Mouse (Mus musculus) liver, postnatal 0 days (tissue): ENCODE measurements at regions not wholly inside any gene's neighbourhood (a gene's known extent, or its start where the extent isn't known, plus 50 kb on each side); places are given as distances from the start of the nearest gene placed in this dataset.
A peak's percentile ranks its signal among the peaks of the same experiment; 100 is the strongest.

Experiments used
- ATAC-seq: fragments of 200-750 bp; cut with Nextera tagmentation; 2 replicates; pipeline ENCODE4 v1.8.0; 2017; ENCODE audit warnings: mild to moderate bottlenecking, moderate library complexity
- DNase-seq: peaks from one replicate; pipeline ENCODE4 v3.0.0-alpha.2; 2016
- H3K27ac ChIP-seq: fragments of 300-500 bp; sonication (generic); 2 replicates; pipeline ENCODE4 v1.5.1; 2014; ENCODE audit warnings: antibody characterized with exemption, moderate library complexity, mild to moderate bottlenecking, low read depth
- H3K27me3 ChIP-seq: fragments of 300-500 bp; sonication (generic); 2 replicates; pipeline ENCODE4 v1.6.1; 2014; ENCODE audit warnings: low read length, control low read depth, mixed read lengths; ENCODE audit not compliant: insufficient read depth
- H3K36me3 ChIP-seq: fragments of 300-500 bp; sonication (generic); replicated peaks from 2 replicates; pipeline ENCODE4 v1.6.1; 2014; ENCODE audit warnings: mild to moderate bottlenecking, control low read depth, low read length, moderate library complexity, mixed read lengths; ENCODE audit not compliant: insufficient read depth
- H3K4me1 ChIP-seq: fragments of 300-500 bp; sonication (generic); 2 replicates; pipeline ENCODE4 v1.6.1; 2014; ENCODE audit warnings: antibody characterized with exemption, mild to moderate bottlenecking, control low read depth; ENCODE audit not compliant: insufficient read depth
- H3K4me2 ChIP-seq: fragments of 300-500 bp; sonication (generic); 2 replicates; pipeline ENCODE4 v1.6.1; 2014; ENCODE audit warnings: low read depth, mild to moderate bottlenecking, low read length, moderate library complexity, mixed read lengths
- H3K4me3 ChIP-seq: fragments of 300-500 bp; sonication (generic); 2 replicates; pipeline ENCODE4 v1.5.1; 2014; ENCODE audit warnings: low read depth, low read length
- H3K9ac ChIP-seq: fragments of 300-500 bp; sonication (generic); replicated peaks from 2 replicates; pipeline ENCODE4 v1.6.1; 2014; ENCODE audit warnings: mild to moderate bottlenecking, moderate library complexity
- H3K9me3 ChIP-seq: fragments of 300-500 bp; sonication (generic); 2 replicates; pipeline ENCODE4 v1.6.1; 2016; ENCODE audit warnings: mild to moderate bottlenecking, control low read depth, low read length, mixed read lengths
- CTCF ChIP-seq: sonication (generic); IDR thresholded peaks from 2 replicates; pipeline ENCODE4 v1.5.1; 2016; ENCODE audit warnings: antibody characterized with exemption, low read depth
- EP300 ChIP-seq: IDR thresholded peaks from 2 replicates; pipeline ENCODE4 v1.6.1; 2016; ENCODE audit warnings: antibody characterized with exemption, low read depth, mild to moderate bottlenecking
- WGBS: fragments of 180-500 bp; shearing (Covaris S2); extraction: QIAGEN DNeasy Blood & Tissue Kit; methylation state at CpG from one replicate; pipeline ENCODE4 v1.1.7; 2014; ENCODE audit not compliant: insufficient replicate concordance; 5-methylcytosine and 5-hydroxymethylcytosine counted together

DNA sequence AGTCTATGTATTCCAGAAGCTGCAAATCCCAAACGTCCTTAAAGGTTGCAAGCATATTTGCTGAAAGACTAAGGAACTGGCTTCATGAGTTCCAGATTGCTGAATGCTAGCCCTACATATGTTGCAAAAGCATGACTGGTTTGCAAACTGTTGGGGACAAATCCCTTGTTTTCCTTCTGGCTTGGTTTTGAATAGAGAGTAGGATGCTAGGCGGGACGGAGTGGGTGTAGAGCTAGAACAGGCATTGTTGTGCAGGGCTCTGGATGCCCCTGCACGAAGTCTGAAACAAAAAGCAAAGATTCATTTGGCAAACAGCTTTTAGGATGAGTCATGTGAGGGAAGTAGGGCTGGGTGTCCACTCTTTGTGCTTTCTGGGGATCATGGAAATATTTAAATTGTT lies 500.9 kb upstream of the Cnksr2 start:
- DNase-seq, result no peak
- no peak overlapping the region for H3K4me3 ChIP-seq
- H3K9ac ChIP-seq, result no peak overlapping the region
- no peaks in the 10 kb centered on the region for H3K36me3 ChIP-seq
- WGBS, result 52% methylated on average over 4 of the region's 4 CpGs
- no peak overlapping the region for H3K27ac ChIP-seq
- no peaks in the 10 kb centered on the region for H3K4me1 ChIP-seq
- no peaks in the 10 kb centered on the region for H3K9me3 ChIP-seq
- H3K27me3 ChIP-seq, result no peaks in the 10 kb centered on the region
- H3K4me2 ChIP-seq, result no peak overlapping the region
- TF ChIP-seq EP300, result no peak
- TF ChIP-seq CTCF, result no peak
- ATAC-seq, result no peak

DNA sequence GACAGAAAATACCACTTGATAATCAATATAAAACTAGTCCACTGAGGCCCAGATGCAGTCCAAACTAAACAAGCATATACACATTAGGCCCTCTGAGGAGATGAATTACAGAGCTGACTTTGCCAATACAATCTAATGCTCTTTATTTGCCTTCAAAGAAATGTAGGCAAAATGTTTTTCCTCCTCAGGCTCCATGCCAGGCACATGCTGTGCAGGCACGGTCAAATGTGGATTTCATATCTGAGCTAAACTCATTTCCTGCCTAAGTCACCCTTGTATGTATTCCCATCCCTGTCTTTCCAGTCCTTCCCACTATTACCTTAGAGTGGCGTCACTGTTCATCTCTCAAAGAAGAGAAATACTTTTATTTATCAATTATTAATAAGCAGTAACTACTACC lies 534.8 kb upstream of the Cnksr2 start:
- Histone ChIP-seq H3K4me2 (no peak overlapping the region), H3K4me3 (no peak overlapping the region), H3K9me3 (no peaks in the 10 kb centered on the region), H3K4me1 (no peaks in the 10 kb centered on the region), H3K27ac (no peak overlapping the region), H3K27me3 (no peaks in the 10 kb centered on the region), H3K36me3 (no peaks in the 10 kb centered on the region), H3K9ac (no peak overlapping the region)
- TF ChIP-seq EP300 (no peak), CTCF (no peak)
- WGBS, result 67% methylated on average over 2 of the region's 2 CpGs
- ATAC-seq (no peak), DNase-seq (no peak)

DNA sequence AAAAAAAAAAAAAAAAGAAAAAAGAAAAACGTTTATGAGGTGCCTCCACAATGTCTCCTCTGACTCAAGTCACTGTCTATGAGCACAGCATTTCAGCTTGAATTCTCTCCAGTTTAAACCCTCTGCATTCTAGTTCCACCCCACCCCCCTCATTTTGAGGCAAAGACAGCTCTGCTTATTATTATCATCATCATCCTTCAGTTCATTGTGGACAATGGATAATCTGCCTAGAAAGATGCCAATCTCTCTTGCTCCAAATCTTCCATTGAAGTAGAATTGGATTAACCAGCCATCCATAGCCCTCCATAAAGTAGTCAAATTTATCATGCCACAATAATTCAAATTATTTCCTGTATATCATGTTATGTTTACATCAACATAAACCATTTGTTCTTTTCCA lies 570.0 kb upstream of the Cnksr2 start:
- H3K9me3 ChIP-seq, result no peaks in the 10 kb centered on the region
- no peaks in the 10 kb centered on the region for H3K4me1 ChIP-seq
- DNase-seq (no peak), ATAC-seq (no peak)
- no peak overlapping the region for H3K9ac ChIP-seq
- no peak overlapping the region for H3K27ac ChIP-seq
- H3K27me3 ChIP-seq, result no peaks in the 10 kb centered on the region; the same call in 1 of the 2 replicates
- H3K4me3 ChIP-seq, result no peak overlapping the region
- WGBS, result 12% methylated on average over 1 of the region's 1 CpGs
- no peaks in the 10 kb centered on the region for H3K36me3 ChIP-seq
- H3K4me2 ChIP-seq, result no peak overlapping the region
- TF ChIP-seq CTCF, result no peak
- no peak for TF ChIP-seq EP300

DNA sequence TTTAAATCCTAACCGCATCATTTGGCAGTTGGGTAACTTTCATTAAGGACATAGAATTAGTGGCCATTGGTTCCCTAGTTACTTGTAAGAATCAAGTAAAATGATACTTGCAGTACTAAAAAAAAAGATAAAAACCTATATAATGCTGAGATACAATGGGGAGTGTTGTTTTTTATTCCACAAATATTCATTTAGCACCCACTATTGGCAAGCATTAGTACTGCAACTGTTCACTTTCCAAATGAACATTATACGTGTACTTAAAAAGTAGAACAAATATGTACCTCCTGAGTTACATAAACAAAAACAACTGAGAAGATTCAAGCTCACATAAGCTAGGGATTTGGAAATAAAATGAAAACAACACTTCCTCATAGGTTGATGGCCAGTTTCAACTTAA lies 570.5 kb upstream of the Cnksr2 start:
- Histone ChIP-seq H3K36me3 (no peaks in the 10 kb centered on the region), H3K4me1 (no peaks in the 10 kb centered on the region), H3K27ac (no peak overlapping the region), H3K9me3 (no peaks in the 10 kb centered on the region), H3K9ac (no peak overlapping the region), H3K4me2 (no peak overlapping the region), H3K27me3 (no peaks in the 10 kb centered on the region; the same call in 1 of the 2 replicates), H3K4me3 (no peak overlapping the region)
- DNase-seq (no peak), ATAC-seq (no peak)
- 70% methylated on average over 2 of the region's 2 CpGs for WGBS
- TF ChIP-seq EP300, result no peak
- TF ChIP-seq CTCF, result peak; percentile 26; the same call in 1 of the 2 replicates

DNA sequence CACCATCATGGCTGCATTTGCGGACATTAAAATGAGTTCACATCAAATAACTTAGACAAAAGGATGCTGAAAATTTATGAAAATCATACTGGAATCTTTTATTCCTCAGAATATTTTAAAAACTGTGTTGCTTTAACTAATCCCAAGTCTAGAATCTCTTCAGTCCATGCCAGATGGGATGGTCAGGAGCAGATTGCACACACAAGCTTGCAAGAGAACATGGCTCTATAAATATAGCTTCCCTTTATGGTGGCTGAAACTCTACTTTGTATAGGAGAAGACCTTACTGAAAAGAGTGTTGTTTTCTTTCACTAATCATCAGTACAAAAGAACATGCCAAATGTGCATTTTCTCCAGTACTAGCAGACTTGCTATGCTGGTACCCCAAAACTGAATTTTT lies 570.9 kb upstream of the Cnksr2 start:
- DNase-seq (no peak), ATAC-seq (no peak)
- Histone ChIP-seq H3K4me1 (no peaks in the 10 kb centered on the region), H3K9me3 (no peaks in the 10 kb centered on the region), H3K36me3 (no peaks in the 10 kb centered on the region), H3K27me3 (no peaks in the 10 kb centered on the region; the same call in 1 of the 2 replicates), H3K9ac (no peak overlapping the region), H3K4me3 (no peak overlapping the region), H3K4me2 (no peak overlapping the region), H3K27ac (no peak overlapping the region)
- no peak for TF ChIP-seq CTCF
- TF ChIP-seq EP300, result no peak
- WGBS, result 82% methylated on average over 1 of the region's 1 CpGs

DNA sequence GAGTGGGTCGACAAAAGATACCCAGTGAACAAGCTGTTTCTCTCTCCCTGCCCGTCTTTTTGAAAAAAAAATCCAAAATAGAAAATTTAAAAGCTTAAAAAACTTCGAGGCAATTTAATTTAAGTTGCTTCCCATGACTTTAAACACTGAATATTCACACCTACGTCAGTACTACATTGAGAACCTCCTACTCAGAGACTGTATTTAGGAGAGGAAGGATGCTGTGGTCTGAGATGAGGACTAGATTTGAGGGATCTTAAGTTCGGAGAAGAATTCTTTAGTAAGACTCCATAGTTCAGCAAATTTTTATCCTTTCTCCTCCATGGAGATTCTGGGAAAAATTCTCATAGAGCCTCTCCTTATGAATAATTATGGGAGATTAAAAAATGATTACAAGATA lies 571.4 kb upstream of the Cnksr2 start:
- 53% methylated on average over 5 of the region's 5 CpGs for WGBS
- Histone ChIP-seq H3K27ac (no peak overlapping the region), H3K4me1 (no peaks in the 10 kb centered on the region), H3K9ac (no peak overlapping the region), H3K4me3 (no peak overlapping the region), H3K36me3 (no peaks in the 10 kb centered on the region), H3K4me2 (no peak overlapping the region), H3K27me3 (no peaks in the 10 kb centered on the region; the same call in 1 of the 2 replicates), H3K9me3 (no peaks in the 10 kb centered on the region)
- DNase-seq (no peak), ATAC-seq (no peak)
- TF ChIP-seq CTCF, result no peak
- TF ChIP-seq EP300, result no peak

DNA sequence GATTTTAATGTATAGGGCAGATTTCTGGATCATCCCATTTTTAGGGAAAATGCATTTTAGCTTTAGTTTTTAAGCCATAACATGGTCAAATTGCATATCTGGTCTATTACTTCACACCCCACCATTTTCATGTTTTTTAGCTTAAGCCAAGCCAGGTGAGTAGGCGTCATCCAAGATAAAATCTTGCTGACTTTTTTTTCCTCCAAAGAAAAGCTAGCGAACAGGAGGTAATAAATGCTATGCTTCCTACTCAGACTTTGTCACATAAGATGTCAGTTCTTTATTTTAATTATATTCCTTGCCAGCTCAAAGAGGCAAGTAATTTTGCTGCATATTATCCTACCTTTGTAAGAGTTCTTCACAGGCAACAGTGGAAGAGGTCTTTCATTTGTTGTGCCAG lies 572.0 kb upstream of the Cnksr2 start:
- Histone ChIP-seq H3K9ac (no peak overlapping the region), H3K4me3 (no peak overlapping the region), H3K4me2 (no peak overlapping the region), H3K9me3 (no peaks in the 10 kb centered on the region), H3K36me3 (no peaks in the 10 kb centered on the region), H3K27me3 (no peaks in the 10 kb centered on the region; the same call in 1 of the 2 replicates), H3K27ac (no peak overlapping the region), H3K4me1 (no peaks in the 10 kb centered on the region)
- 62% methylated on average over 2 of the region's 2 CpGs for WGBS
- DNase-seq (no peak), ATAC-seq (no peak)
- TF ChIP-seq CTCF, result no peak
- no peak for TF ChIP-seq EP300
